28 mouse cellular contexts compared by ENCODE assay signal in genomic region chr3:123459492-123459891, GRCm38 (mm10). TPM values are rescaled to one million over a fixed set of nuclear protein-coding genes. Genes with fewer than 3 reads are reported as not detected.
DNase-seq lines count a peak whose midpoint lies in the region; ATAC-seq and TF ChIP-seq lines count a peak whose summit lies in the region.
"Had no signal": no experiment of that assay in that cellular context is flagged by ENCODE, and none has a peak within 500 bp of the region (broad histone marks: within the 10 kb centered on the region; RNA-seq: fewer than 3 reads in every experiment).

No protein-coding gene starts in this region.

- no peaks in the 10 kb centered on the region for H3K4me1 ChIP-seq in hindbrain, embryonic 10.5 days (replicated peaks)
- H3K4me1 ChIP-seq: embryonic facial prominence, embryonic 10.5 days; forebrain, embryonic 15.5 days; liver, embryonic 13.5 days; midbrain, embryonic 15.5 days; neural tube, embryonic 15.5 days had no signal

- DNase-seq in 416B (ENCODE audit: low read depth) (peak; percentile 64), Patski (ENCODE audit: low read depth, low spot score) (no peak)
- DNase-seq in CD4-positive helper T cell, adult 2 months (ENCODE audit: low read depth, low spot score) = peak; percentile 26
- peak; percentile 19 for DNase-seq in naive thymus-derived CD4-positive, alpha-beta T cell, adult 2 months (ENCODE audit: low read depth)
- no peak for DNase-seq in spleen, postnatal 14 days (ENCODE audit: low spot score in 2 of 2)
- no peak for DNase-seq in hindbrain, embryonic 10.5 days (ENCODE audit: low spot score)
- DNase-seq in lung, postnatal 25 days (ENCODE audit: low spot score) = no peak
- DNase-seq: adrenal gland, postnatal 25 days; cerebellum, adult 9-11 months; gastrocnemius, postnatal 14 days; heart, adult 11 months; kidney, adult 2 months; liver, embryonic 13.5 days; lung, adult 2 months; lung, postnatal 14 days; right cerebral cortex, postnatal 14 days; thymus, postnatal 25 days had no signal

- TF ChIP-seq CTCF in Patski (IDR thresholded peaks at IDR 0.05) = peak; percentile 51

- WGBS in hindbrain, embryonic 10.5 days = 68% methylated on average over 1 of the region's 1 CpGs

- H3K4me3 ChIP-seq in hindbrain, embryonic 10.5 days = no peak overlapping the region
- H3K4me3 ChIP-seq: embryonic facial prominence, embryonic 10.5 days; forebrain, embryonic 15.5 days; liver, embryonic 13.5 days; midbrain, embryonic 15.5 days; myocyte; neural tube, embryonic 15.5 days had no signal

- peak; percentile 74 for ATAC-seq in Patski
- ATAC-seq in megakaryocyte, adult 5-6 weeks (ENCODE audit: poor library complexity, severe bottlenecking) = no peak
- ATAC-seq: forebrain, embryonic 15.5 days; hindbrain, embryonic 16.5 days; midbrain, embryonic 15.5 days had no signal

- in situ Hi-C loops in Patski (cut with MboI; ENCODE audit: low pct_unique_long_range_greater_than_20kb) = no loop called here

- POLR2A ChIA-PET in Patski (lab: Charles Lee) = no interaction called here

- H3K27ac ChIP-seq in hindbrain, embryonic 10.5 days = no peak overlapping the region
- H3K27ac ChIP-seq: embryonic facial prominence, embryonic 10.5 days; forebrain, embryonic 15.5 days; kidney, postnatal 0 days; liver, embryonic 13.5 days; midbrain, embryonic 15.5 days; neural tube, embryonic 15.5 days had no signal

- peaks cover 10% of the 10 kb centered on the region for H3K27me3 ChIP-seq in Patski
- no peaks in the 10 kb centered on the region for H3K27me3 ChIP-seq in hindbrain, embryonic 10.5 days (ENCODE audit: insufficient read depth, poor library complexity, severe bottlenecking)
- H3K27me3 ChIP-seq: forebrain, embryonic 15.5 days; liver, embryonic 13.5 days; midbrain, embryonic 15.5 days; neural tube, embryonic 15.5 days had no signal

- no peaks in the 10 kb centered on the region for H3K9me3 ChIP-seq in hindbrain, embryonic 10.5 days
- H3K9me3 ChIP-seq: embryonic facial prominence, embryonic 10.5 days; forebrain, embryonic 15.5 days; liver, embryonic 13.5 days; midbrain, embryonic 15.5 days; neural tube, embryonic 15.5 days had no signal

- H3K36me3 ChIP-seq in hindbrain, embryonic 10.5 days = no peaks in the 10 kb centered on the region
- H3K36me3 ChIP-seq: embryonic facial prominence, embryonic 10.5 days; forebrain, embryonic 15.5 days; liver, embryonic 13.5 days; midbrain, embryonic 15.5 days; neural tube, embryonic 15.5 days had no signal

- CTCF ChIA-PET in Patski (lab: Charles Lee) = interaction anchor here (1.3 kb wide), 1 partner anchor 18 kb away, joined by 3 read pairs; no protein-coding TSS in a partner anchor

RNA-seq across cellular contexts. Expression of gene Prss12, which starts 12.8 kb away (rescaled TPM):
- polyA plus RNA-seq in Patski (2021) = 0.06 TPM
- total RNA-seq in megakaryocyte, adult 5-6 weeks (2015) = 0.16 TPM in 1 of 2 replicates, not detected in the other
- total RNA-seq in megakaryocyte, adult 5-6 weeks (2017) = 0.26 TPM in 1 of 2 replicates, not detected in the other
- polyA plus RNA-seq in hindbrain, embryonic 10.5 days (2016; fragmentation: Nextera tagmentation; extraction: Ambion mirVana) = 6.2 and 6.4 TPM in 2 replicates
- total RNA-seq: common myeloid progenitor, adult 5-6 weeks; hematopoietic stem cell, adult 5-6 weeks; megakaryocyte-erythroid progenitor cell, adult 5-6 weeks had no signal

Comparison
In these comparisons a context has a peak if more than half of its experiments do, and no peak if none do; other contexts are left out.
1. DNase-seq: peak in 416B (single experiment), CD4-positive helper T cell, adult 2 months (single experiment) and naive thymus-derived CD4-positive, alpha-beta T cell, adult 2 months (single experiment); none in Patski (single experiment), spleen, postnatal 14 days (0 of 2), hindbrain, embryonic 10.5 days (single experiment) and lung, postnatal 25 days (single experiment).